Mouse (Mus musculus) liver, embryonic 13.5 days (tissue): ENCODE results near the gene Bin2. TPM values are rescaled to one million over a fixed set of nuclear protein-coding genes. Genes with fewer than 3 reads are reported as not detected.
"Not testable (repeated sequence)": the region's sequence is repeated elsewhere in the genome, so short reads cannot be mapped to it uniquely, and the experiment has no call there.

Experiments used
- ATAC-seq: fragments of 200-750 bp; cut with Nextera tagmentation; 2 replicates; pipeline ENCODE4 v1.8.0; 2017; ENCODE audit warnings: low read depth, mild to moderate bottlenecking, moderate number of reproducible peaks, moderate library complexity
- DNase-seq: peaks from one replicate; pipeline ENCODE4 v3.0.0; 2022
- H3K27ac ChIP-seq: fragments of 300-500 bp; sonication (generic); 2 replicates; pipeline ENCODE4 v1.5.1; 2015; ENCODE audit warnings: moderate library complexity, mild to moderate bottlenecking, inconsistent platforms
- H3K27me3 ChIP-seq: fragments of 300-500 bp; sonication (generic); 2 replicates; pipeline ENCODE4 v1.6.1; 2015; ENCODE audit warnings: mild to moderate bottlenecking, inconsistent platforms
- H3K36me3 ChIP-seq: fragments of 300-500 bp; sonication (generic); 2 replicates; pipeline ENCODE4 v1.6.1; 2015; ENCODE audit warnings: mild to moderate bottlenecking, inconsistent platforms
- H3K4me1 ChIP-seq: fragments of 300-500 bp; sonication (generic); replicated peaks from 2 replicates; pipeline ENCODE4 v1.6.1; 2015; ENCODE audit warnings: inconsistent platforms
- H3K4me2 ChIP-seq: fragments of 300-500 bp; sonication (generic); 2 replicates; pipeline ENCODE4 v1.6.1; 2015; ENCODE audit warnings: inconsistent platforms, mild to moderate bottlenecking, moderate library complexity
- H3K4me3 ChIP-seq: fragments of 300-500 bp; sonication (generic); replicated peaks from 2 replicates; pipeline ENCODE4 v1.5.1; 2015; ENCODE audit warnings: mild to moderate bottlenecking, inconsistent platforms
- H3K9ac ChIP-seq: fragments of 300-500 bp; sonication (generic); 2 replicates; pipeline ENCODE4 v1.6.1; 2015; ENCODE audit warnings: mild to moderate bottlenecking, inconsistent platforms
- H3K9me3 ChIP-seq: fragments of 300-500 bp; sonication (generic); replicated peaks from 2 replicates; pipeline ENCODE4 v1.6.1; 2016; ENCODE audit warnings: inconsistent platforms
- WGBS: fragments of 180-500 bp; shearing (Covaris S2); methylation state at CpG from one replicate; pipeline ENCODE4 v1.1.7; 2015; ENCODE audit not compliant: insufficient replicate concordance; 5-methylcytosine and 5-hydroxymethylcytosine counted together
- polyA plus RNA-seq: library from polyadenylated mRNA; unstranded; fragments of >200 nt; fragmentation: Nextera tagmentation; extraction: Ambion mirVana; gene quantifications from 2 replicates; pipeline ENCODE4 v1.2.1, GENCODE M21; 2015

Gene Bin2
- polyA plus RNA-seq, 1 experiment from 2014 or later: 19.7 TPM

GRCm38 (mm10) chr15:100616221-100616620, 53.1 kb downstream of the Bin2 start:
- peak overlapping the region; percentile 95 for H3K9ac ChIP-seq
- WGBS: 1% methylated on average over 19 of the region's 19 CpGs
- peaks cover 44% of the 10 kb centered on the region for H3K36me3 ChIP-seq
- H3K9me3 ChIP-seq: no peaks in the 10 kb centered on the region
- peak overlapping the region; percentile 97 for H3K27ac ChIP-seq
- peak overlapping the region; percentile 93 for H3K4me2 ChIP-seq
- ATAC-seq: peak; percentile 1; the same call in 1 of the 2 replicates
- H3K4me3 ChIP-seq: peak overlapping the region; percentile 95
- H3K4me1 ChIP-seq: peaks cover 35% of the 10 kb centered on the region
- H3K27me3 ChIP-seq: no peaks in the 10 kb centered on the region
- no peak for DNase-seq

GRCm38 (mm10) chr15:100615825-100616220, 53.5 kb downstream of the Bin2 start:
- H3K27me3 ChIP-seq: no peaks in the 10 kb centered on the region
- peak; percentile 74 for ATAC-seq
- peak overlapping the region; percentile 95 for H3K9ac ChIP-seq
- H3K4me1 ChIP-seq: peaks cover 35% of the 10 kb centered on the region
- H3K9me3 ChIP-seq: no peaks in the 10 kb centered on the region
- under 1% methylated on average over 42 of the region's 43 CpGs for WGBS
- peak; percentile 79 for DNase-seq
- H3K4me3 ChIP-seq: peak overlapping the region; percentile 95
- peaks cover 41% of the 10 kb centered on the region for H3K36me3 ChIP-seq
- peak overlapping the region; percentile 93 for H3K4me2 ChIP-seq
- H3K27ac ChIP-seq: peak overlapping the region; percentile 97

- peak within 1 kb of the TSS; percentile 95 for H3K4me3 ChIP-seq
- H3K4me1 ChIP-seq: peaks cover 39% of the 10 kb centered on the region
- peak; percentile 77 for ATAC-seq
- H3K9me3 ChIP-seq: no peaks in the 10 kb centered on the region
- H3K36me3 ChIP-seq: peaks cover 35% of the 10 kb centered on the region
- H3K9ac ChIP-seq: peak within 1 kb of the TSS; percentile 95
- under 1% methylated on average over 95 of the region's 99 CpGs for WGBS
- peak within 1 kb of the TSS; percentile 97 for H3K27ac ChIP-seq
- H3K27me3 ChIP-seq: no peaks in the 10 kb centered on the region
- H3K4me2 ChIP-seq: peak within 1 kb of the TSS; percentile 93
- peak; percentile 98 for DNase-seq
Measured at GRCm38 (mm10) chr15:100614996-100615824, 54.1 kb downstream of the Bin2 start, which contains the start of gene Dazap2. TSS of gene Dazap2 (plus strand) at chr15:100615349.

GRCm38 (mm10) chr15:100614218-100614995, 54.9 kb downstream of the Bin2 start:
- H3K27me3 ChIP-seq: 0 out of 2 replicates have a peak, but pooled peaks cover 4% of the 10 kb centered on the region
- 12% methylated on average over 43 of the region's 43 CpGs for WGBS
- H3K4me1 ChIP-seq: peaks cover 42% of the 10 kb centered on the region
- H3K36me3 ChIP-seq: peaks cover 27% of the 10 kb centered on the region
- no peaks in the 10 kb centered on the region for H3K9me3 ChIP-seq
- H3K4me3 ChIP-seq: peak overlapping the region; percentile 95
- DNase-seq (no peak), ATAC-seq (peak; percentile 63)
- peak overlapping the region; percentile 82 for H3K9ac ChIP-seq
- peak overlapping the region; percentile 90 for H3K27ac ChIP-seq
- H3K4me2 ChIP-seq: peak overlapping the region; percentile 93

GRCm38 (mm10) chr15:100613584-100613983, 55.8 kb downstream of the Bin2 start:
- Histone ChIP-seq H3K4me3 (peak overlapping the region; percentile 95), H3K27ac (no peak overlapping the region)

GRCm38 (mm10) chr15:100612432-100612831, 56.9 kb downstream of the Bin2 start:
- DNase-seq (peak; percentile 43), ATAC-seq (no peak)
- H3K9me3 ChIP-seq: no peaks in the 10 kb centered on the region
- H3K27ac ChIP-seq: no peak overlapping the region
- 66% methylated on average over 2 of the region's 2 CpGs for WGBS
- H3K36me3 ChIP-seq: peaks cover 7% of the 10 kb centered on the region
- 0 out of 2 replicates have a peak, but pooled peaks cover 8% of the 10 kb centered on the region for H3K27me3 ChIP-seq
- H3K4me3 ChIP-seq: no peak overlapping the region
- H3K9ac ChIP-seq: no peak overlapping the region
- no peak overlapping the region for H3K4me2 ChIP-seq
- H3K4me1 ChIP-seq: peaks cover 34% of the 10 kb centered on the region

More at GRCm38 (mm10) chr15:100613584-100613983, 55.8 kb downstream of the Bin2 start:
- 0 out of 2 replicates have a peak, but pooled peaks cover 4% of the 10 kb centered on the region for H3K27me3 ChIP-seq
- H3K4me1 ChIP-seq: peaks cover 38% of the 10 kb centered on the region
- H3K9ac ChIP-seq: peak overlapping the region; percentile 36; the same call in 1 of the 2 replicates
- H3K36me3 ChIP-seq: peaks cover 19% of the 10 kb centered on the region
- ATAC-seq: no peak
- H3K9me3 ChIP-seq: no peaks in the 10 kb centered on the region
- DNase-seq: peak; percentile 63
- peak overlapping the region; percentile 93 for H3K4me2 ChIP-seq
- 11% methylated on average over 16 of the region's 16 CpGs for WGBS

- H3K27me3 ChIP-seq: 0 out of 2 replicates have a peak, but pooled peaks cover 8% of the 10 kb centered on the region
- no peak overlapping the region for H3K4me2 ChIP-seq
- WGBS: 61% methylated on average over 7 of the region's 7 CpGs
- peaks cover 3% of the 10 kb centered on the region for H3K36me3 ChIP-seq
- no peak overlapping the region for H3K9ac ChIP-seq
- peaks cover 32% of the 10 kb centered on the region for H3K4me1 ChIP-seq
- DNase-seq (no peak), ATAC-seq (no peak)
- H3K27ac ChIP-seq: no peak overlapping the region
- H3K4me3 ChIP-seq: no peak overlapping the region
- no peaks in the 10 kb centered on the region for H3K9me3 ChIP-seq
Measured at GRCm38 (mm10) chr15:100611951-100612350, 57.4 kb downstream of the Bin2 start.

- DNase-seq, H3K9ac ChIP-seq, H3K27ac ChIP-seq, H3K9me3 ChIP-seq, ATAC-seq, H3K4me3 ChIP-seq, H3K36me3 ChIP-seq, H3K4me2 ChIP-seq: not testable (repeated sequence)
- peaks cover 18% of the 10 kb centered on the region for H3K4me1 ChIP-seq
- WGBS: 69% methylated on average over 8 of the region's 8 CpGs
- peaks cover 40% of the 10 kb centered on the region for H3K27me3 ChIP-seq
Measured at GRCm38 (mm10) chr15:100606677-100607076, 62.7 kb downstream of the Bin2 start.

GRCm38 (mm10) chr15:100601669-100602068, 67.7 kb downstream of the Bin2 start:
- H3K27me3 ChIP-seq: peaks cover 77% of the 10 kb centered on the region

GRCm38 (mm10) chr15:100600696-100601272, 68.6 kb downstream of the Bin2 start:
- H3K27ac ChIP-seq: no peak overlapping the region
- peaks cover 83% of the 10 kb centered on the region for H3K27me3 ChIP-seq
- H3K4me1 ChIP-seq: peaks cover 35% of the 10 kb centered on the region
- ATAC-seq (no peak), DNase-seq (no peak)
- 17% methylated on average over 21 of the region's 21 CpGs for WGBS
- H3K9me3 ChIP-seq: no peaks in the 10 kb centered on the region
- peak overlapping the region; percentile 86 for H3K4me2 ChIP-seq
- H3K36me3 ChIP-seq: no peaks in the 10 kb centered on the region
- H3K9ac ChIP-seq: no peak overlapping the region
- H3K4me3 ChIP-seq: peak overlapping the region; percentile 65

More at GRCm38 (mm10) chr15:100601669-100602068, 67.7 kb downstream of the Bin2 start:
- ATAC-seq (no peak), DNase-seq (no peak)
- H3K4me1 ChIP-seq: peaks cover 35% of the 10 kb centered on the region
- H3K4me3 ChIP-seq: no peak overlapping the region
- 22% methylated on average over 3 of the region's 3 CpGs for WGBS
- H3K36me3 ChIP-seq: no peaks in the 10 kb centered on the region
- H3K4me2 ChIP-seq: no peak overlapping the region
- H3K27ac ChIP-seq: no peak overlapping the region
- H3K9ac ChIP-seq: no peak overlapping the region
- H3K9me3 ChIP-seq: no peaks in the 10 kb centered on the region
